Mouse (Mus musculus) heart, embryonic 16.5 days (tissue): Measurements from ENCODE around the gene Krt72. TPM values are rescaled to one million over a fixed set of nuclear protein-coding genes. Genes with fewer than 3 reads are reported as not detected.

Experiments used
- ATAC-seq: fragments of 200-750 bp; cut with Nextera tagmentation; replicated peaks from 2 replicates; pipeline ENCODE4 v1.8.0; 2017; ENCODE audit warnings: moderate number of reproducible peaks; ENCODE audit not compliant: insufficient read depth, low FRiP score; ENCODE audit errors: extremely low read depth
- H3K27ac ChIP-seq: fragments of 300-500 bp; sonication (generic); 2 replicates; pipeline ENCODE4 v1.5.1; 2014; ENCODE audit warnings: mild to moderate bottlenecking, low read length, control low read depth, moderate library complexity
- H3K27me3 ChIP-seq: fragments of 300-500 bp; sonication (generic); 2 replicates; pipeline ENCODE4 v1.6.1; 2014; ENCODE audit warnings: low read length, mixed read lengths; ENCODE audit not compliant: control insufficient read depth, insufficient read depth
- H3K36me3 ChIP-seq: fragments of 300-500 bp; sonication (generic); 2 replicates; pipeline ENCODE4 v1.6.1; 2014; ENCODE audit not compliant: control insufficient read depth, insufficient read depth
- H3K4me1 ChIP-seq: fragments of 300-500 bp; sonication (generic); 2 replicates; pipeline ENCODE4 v1.6.1; 2014; ENCODE audit warnings: low read length, mixed read lengths; ENCODE audit not compliant: control insufficient read depth, insufficient read depth
- H3K4me2 ChIP-seq: fragments of 300-500 bp; sonication (generic); 2 replicates; pipeline ENCODE4 v1.6.1; 2014; ENCODE audit warnings: low read depth, mild to moderate bottlenecking, control low read depth, low read length
- H3K4me3 ChIP-seq: fragments of 300-500 bp; sonication (generic); 2 replicates; pipeline ENCODE4 v1.5.1; 2014; ENCODE audit warnings: mild to moderate bottlenecking, control low read depth, low read length
- H3K9ac ChIP-seq: fragments of 300-500 bp; sonication (generic); 2 replicates; pipeline ENCODE4 v1.6.1; 2014; ENCODE audit warnings: low read length, control low read depth
- H3K9me3 ChIP-seq: fragments of 300-500 bp; sonication (generic); replicated peaks from 2 replicates; pipeline ENCODE4 v1.6.1; 2016; ENCODE audit warnings: low read length; ENCODE audit not compliant: control insufficient read depth
- WGBS: fragments of 180-500 bp; shearing (Covaris S2); extraction: QIAGEN DNeasy Blood & Tissue Kit; methylation state at CpG from one replicate; pipeline ENCODE4 v1.1.7; 2014; 5-methylcytosine and 5-hydroxymethylcytosine counted together
- polyA plus RNA-seq: library from polyadenylated mRNA; unstranded; fragments of >200 nt; fragmentation: Nextera tagmentation; extraction: Ambion mirVana; gene quantifications from 2 replicates; pipeline ENCODE4 v1.2.1, GENCODE M21; 2015

Gene Krt72
- polyA plus RNA-seq, result 0.21 TPM in 1 of 2 replicates, not detected in the other

GRCm38 (mm10) chr15:101786360-101786759 lies at the start of gene Krt72:
Krt72 (minus strand) TSS chr15:101786460.
- 85% methylated on average over 18 of the region's 18 CpGs for WGBS

GRCm38 (mm10) chr15:101834784-101835328 lies 48.6 kb upstream of the Krt72 start:
- H3K27me3 ChIP-seq, result peaks cover 4% of the 10 kb centered on the region; the same call in 1 of the 2 replicates
- no peak overlapping the region for H3K9ac ChIP-seq
- no peak overlapping the region for H3K4me2 ChIP-seq
- H3K36me3 ChIP-seq, result no peaks in the 10 kb centered on the region
- no peaks in the 10 kb centered on the region for H3K9me3 ChIP-seq
- no peaks in the 10 kb centered on the region for H3K4me1 ChIP-seq
- WGBS, result 53% methylated on average over 5 of the region's 5 CpGs
- no peak overlapping the region for H3K27ac ChIP-seq
- no peak for ATAC-seq
- no peak overlapping the region for H3K4me3 ChIP-seq

More at GRCm38 (mm10) chr15:101786360-101786759, at the start of gene Krt72:
- H3K4me3 ChIP-seq, result no peak within 1 kb of the TSS
- H3K9ac ChIP-seq, result no peak within 1 kb of the TSS
- H3K9me3 ChIP-seq, result no peaks in the 10 kb centered on the region
- H3K4me2 ChIP-seq, result no peak within 1 kb of the TSS
- peaks cover 2% of the 10 kb centered on the region for H3K27me3 ChIP-seq
- no peak for ATAC-seq
- H3K4me1 ChIP-seq, result no peaks in the 10 kb centered on the region
- H3K36me3 ChIP-seq, result no peaks in the 10 kb centered on the region
- no peak within 1 kb of the TSS for H3K27ac ChIP-seq

- H3K4me3 ChIP-seq, result no peak overlapping the region
- H3K4me2 ChIP-seq, result no peak overlapping the region
- ATAC-seq, result no peak
- H3K4me1 ChIP-seq, result no peaks in the 10 kb centered on the region
- no peaks in the 10 kb centered on the region for H3K36me3 ChIP-seq
- peaks cover 2% of the 10 kb centered on the region; the same call in 1 of the 2 replicates for H3K27me3 ChIP-seq
- 36% methylated on average over 6 of the region's 6 CpGs for WGBS
- H3K9ac ChIP-seq, result no peak overlapping the region
- no peaks in the 10 kb centered on the region for H3K9me3 ChIP-seq
- H3K27ac ChIP-seq, result no peak overlapping the region
These were observed 46.9 kb upstream of the Krt72 start for GRCm38 (mm10) chr15:101833131-101833530.

GRCm38 (mm10) chr15:101829441-101829840 lies 43.2 kb upstream of the Krt72 start:
- H3K4me2 ChIP-seq, result no peak overlapping the region
- no peak overlapping the region for H3K27ac ChIP-seq
- 64% methylated on average over 5 of the region's 5 CpGs for WGBS
- no peak for ATAC-seq
- H3K36me3 ChIP-seq, result no peaks in the 10 kb centered on the region
- no peaks in the 10 kb centered on the region for H3K4me1 ChIP-seq
- H3K9ac ChIP-seq, result no peak overlapping the region
- no peaks in the 10 kb centered on the region; the same call in 1 of the 2 replicates for H3K27me3 ChIP-seq
- no peaks in the 10 kb centered on the region for H3K9me3 ChIP-seq
- no peak overlapping the region for H3K4me3 ChIP-seq

- Histone ChIP-seq H3K4me2 (no peak overlapping the region), H3K9me3 (no peaks in the 10 kb centered on the region)
- WGBS, result 23% methylated on average over 3 of the region's 3 CpGs
These were observed 35.5 kb upstream of the Krt72 start for GRCm38 (mm10) chr15:101821786-101822185.

GRCm38 (mm10) chr15:101817875-101818274 lies 31.6 kb upstream of the Krt72 start, which contains the start of gene Krt2:
Krt2 (minus strand) TSS chr15:101818169.
- Histone ChIP-seq H3K9me3 (no peaks in the 10 kb centered on the region), H3K27me3 (peaks cover 6% of the 10 kb centered on the region; the same call in 1 of the 2 replicates), H3K4me2 (no peak within 1 kb of the TSS), H3K9ac (no peak within 1 kb of the TSS), H3K27ac (no peak within 1 kb of the TSS), H3K4me1 (no peaks in the 10 kb centered on the region), H3K4me3 (no peak within 1 kb of the TSS), H3K36me3 (no peaks in the 10 kb centered on the region)
- no peak for ATAC-seq
- WGBS, result 64% methylated on average over 16 of the region's 16 CpGs

More at GRCm38 (mm10) chr15:101821786-101822185, 35.5 kb upstream of the Krt72 start:
- no peak overlapping the region for H3K27ac ChIP-seq
- no peak overlapping the region for H3K4me3 ChIP-seq
- H3K36me3 ChIP-seq, result no peaks in the 10 kb centered on the region
- H3K27me3 ChIP-seq, result peaks cover 6% of the 10 kb centered on the region; the same call in 1 of the 2 replicates
- H3K9ac ChIP-seq, result no peak overlapping the region
- no peaks in the 10 kb centered on the region for H3K4me1 ChIP-seq
- no peak for ATAC-seq

GRCm38 (mm10) chr15:101803052-101803822 lies 17.0 kb upstream of the Krt72 start:
- ATAC-seq, result no peak
- H3K4me3 ChIP-seq, result no peak overlapping the region
- H3K4me2 ChIP-seq, result no peak overlapping the region
- no peaks in the 10 kb centered on the region for H3K9me3 ChIP-seq
- H3K36me3 ChIP-seq, result no peaks in the 10 kb centered on the region
- H3K4me1 ChIP-seq, result no peaks in the 10 kb centered on the region
- 76% methylated on average over 11 of the region's 11 CpGs for WGBS
- no peaks in the 10 kb centered on the region; the same call in 1 of the 2 replicates for H3K27me3 ChIP-seq
- H3K27ac ChIP-seq, result no peak overlapping the region
- no peak overlapping the region for H3K9ac ChIP-seq

GRCm38 (mm10) chr15:101802296-101802835 lies 16.1 kb upstream of the Krt72 start, which contains the start of gene Krt73:
Krt73 (minus strand) TSS chr15:101802346.
- Histone ChIP-seq H3K9me3 (no peaks in the 10 kb centered on the region), H3K4me2 (no peak within 1 kb of the TSS), H3K4me1 (no peaks in the 10 kb centered on the region), H3K27ac (no peak within 1 kb of the TSS), H3K9ac (no peak within 1 kb of the TSS), H3K27me3 (no peaks in the 10 kb centered on the region; the same call in 1 of the 2 replicates), H3K36me3 (no peaks in the 10 kb centered on the region), H3K4me3 (no peak within 1 kb of the TSS)
- WGBS, result 76% methylated on average over 6 of the region's 6 CpGs
- no peak for ATAC-seq

GRCm38 (mm10) chr15:101790867-101791266 lies 4.6 kb upstream of the Krt72 start:
- no peak overlapping the region for H3K4me2 ChIP-seq
- 0 out of 2 replicates have a peak, but pooled peaks cover 2% of the 10 kb centered on the region for H3K27me3 ChIP-seq
- H3K4me1 ChIP-seq, result no peaks in the 10 kb centered on the region
- H3K36me3 ChIP-seq, result no peaks in the 10 kb centered on the region
- no peak overlapping the region for H3K4me3 ChIP-seq
- ATAC-seq, result no peak
- no peak overlapping the region for H3K27ac ChIP-seq
- H3K9me3 ChIP-seq, result no peaks in the 10 kb centered on the region
- 19% methylated on average over 3 of the region's 3 CpGs for WGBS
- no peak overlapping the region for H3K9ac ChIP-seq
